Mouse (Mus musculus) adrenal gland, postnatal 36 days (tissue): ENCODE results near the gene Pah. TPM values are rescaled to one million over a fixed set of nuclear protein-coding genes. Genes with fewer than 3 reads are reported as not detected.

ENCODE experiments used
- DNase-seq, 2 experiments: peaks; one replicate each; pipeline ENCODE4 v3.0.0; 2021; ENCODE audit warnings: mixed read lengths in 1 of 2
- long read RNA-seq, 2 experiments: library from polyadenylated mRNA; stranded (forward); transcript quantifications; one replicate each; pipeline ENCODE4 v2.0.0; 2021; ENCODE audit warnings: borderline sequencing depth in 2 of 2
- total RNA-seq, 2 experiments: library from RNA; stranded (reverse); gene quantifications; 2 replicates each; pipeline ENCODE4 v1.2.3; 2021

Gene Pah
- 1 to 10 TPM in 1 of 2 experiments, not detected in 1; 1.1 TPM for total RNA-seq
- long read RNA-seq, experiment 1: 0 reads
- long read RNA-seq, experiment 2, partial matches to known transcripts: 0 of 1 reads
- long read RNA-seq, experiment 2, other reads (novel, unspliced or antisense): 0 of 1 reads

DNA sequence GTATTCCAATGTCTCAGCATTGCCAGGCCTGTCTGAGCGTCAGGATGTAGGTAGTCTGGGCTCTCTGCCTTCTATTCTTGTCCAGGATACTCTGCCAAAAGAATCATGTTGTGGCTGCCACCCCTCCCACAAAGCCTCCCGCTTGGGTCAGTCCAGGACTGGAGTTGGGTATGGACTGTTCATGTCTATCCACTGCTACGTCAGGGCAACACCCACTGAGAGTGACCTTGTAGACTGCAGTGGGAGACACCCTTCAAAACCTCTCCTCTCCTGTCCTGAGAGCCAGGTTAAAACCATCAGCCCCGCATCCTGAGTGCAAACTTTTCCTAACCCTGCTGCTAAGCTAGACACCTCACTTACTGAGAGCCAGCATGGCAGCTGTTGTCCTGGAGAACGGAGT lies at the start of gene Pah:
Gene Pah (plus strand): TSS at position 150 of the 400 bp plus-strand sequence.
- peak in 1 of 2 experiments; percentile 7 for DNase-seq

DNA sequence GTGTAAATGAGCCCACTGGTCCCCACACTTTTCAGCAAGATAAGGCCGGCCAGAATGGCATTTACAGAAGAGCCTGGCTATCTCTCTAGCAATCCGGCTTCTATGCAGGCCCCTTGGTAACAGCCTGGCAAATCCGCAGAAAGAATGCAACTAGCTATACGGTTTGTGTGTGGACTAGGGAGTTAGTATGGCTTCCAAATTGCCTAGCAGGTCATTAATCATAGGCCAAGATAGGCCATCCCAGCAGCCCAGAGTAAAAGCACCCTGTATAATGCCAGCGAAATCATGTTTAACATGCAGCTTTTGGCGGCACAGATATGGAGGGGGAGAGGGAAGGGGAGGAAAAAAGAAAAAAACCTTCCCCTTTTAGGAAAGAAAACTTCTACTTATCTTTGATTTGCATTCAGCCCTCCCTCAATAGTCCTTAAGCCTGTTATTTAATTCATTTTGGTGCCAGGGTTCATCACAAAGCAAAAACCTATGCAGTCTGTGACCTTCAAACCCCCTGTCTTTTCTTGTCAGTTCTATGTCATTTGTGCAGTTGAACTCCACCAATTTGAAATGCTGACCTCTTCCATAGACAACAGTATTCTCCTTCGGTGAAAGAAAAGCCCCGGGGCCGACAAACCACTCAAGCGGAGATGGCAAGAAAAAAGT lies 48.0 kb upstream of the Pah start:
- no peak for DNase-seq

DNA sequence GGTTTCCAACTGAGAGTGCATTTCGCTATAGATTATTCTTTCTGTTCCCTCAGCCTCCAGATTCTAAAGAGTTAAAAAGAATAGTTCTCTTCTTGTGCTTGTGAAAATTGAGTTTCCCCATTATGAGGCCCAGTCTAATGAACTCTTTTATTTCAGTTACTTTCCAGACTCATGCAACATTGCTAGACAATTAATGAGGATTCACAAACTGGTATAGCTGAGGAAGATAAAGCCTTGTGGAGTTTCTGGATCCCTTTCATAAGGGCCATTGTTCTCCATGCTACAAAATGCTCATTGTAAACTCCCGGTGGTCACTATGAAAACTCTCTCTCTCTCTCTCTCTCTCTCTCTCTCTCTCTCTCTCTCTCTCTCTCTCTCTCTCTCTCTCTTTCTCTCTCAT lies 46.6 kb upstream of the Pah start:
- DNase-seq: no peak

DNA sequence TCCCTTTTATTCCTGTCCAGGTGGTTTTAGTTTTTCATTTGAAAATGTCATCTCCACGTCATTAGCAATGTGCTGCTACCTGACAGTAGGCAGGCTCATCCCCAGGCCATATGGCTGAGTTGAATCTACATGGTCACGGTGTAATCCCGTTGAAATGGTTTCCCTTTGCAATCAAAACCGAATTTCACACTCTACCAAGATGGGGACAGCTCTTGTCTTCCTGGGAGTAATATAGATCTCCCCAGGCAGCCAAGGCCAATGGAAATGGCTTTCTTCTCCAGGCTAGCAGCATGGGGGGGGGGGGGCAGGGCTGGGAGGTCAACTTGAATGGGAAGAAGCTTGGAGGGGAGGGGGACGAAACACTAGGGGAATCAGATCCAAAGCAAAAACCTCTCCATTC lies 43.7 kb upstream of the Pah start:
- no peak for DNase-seq

DNA sequence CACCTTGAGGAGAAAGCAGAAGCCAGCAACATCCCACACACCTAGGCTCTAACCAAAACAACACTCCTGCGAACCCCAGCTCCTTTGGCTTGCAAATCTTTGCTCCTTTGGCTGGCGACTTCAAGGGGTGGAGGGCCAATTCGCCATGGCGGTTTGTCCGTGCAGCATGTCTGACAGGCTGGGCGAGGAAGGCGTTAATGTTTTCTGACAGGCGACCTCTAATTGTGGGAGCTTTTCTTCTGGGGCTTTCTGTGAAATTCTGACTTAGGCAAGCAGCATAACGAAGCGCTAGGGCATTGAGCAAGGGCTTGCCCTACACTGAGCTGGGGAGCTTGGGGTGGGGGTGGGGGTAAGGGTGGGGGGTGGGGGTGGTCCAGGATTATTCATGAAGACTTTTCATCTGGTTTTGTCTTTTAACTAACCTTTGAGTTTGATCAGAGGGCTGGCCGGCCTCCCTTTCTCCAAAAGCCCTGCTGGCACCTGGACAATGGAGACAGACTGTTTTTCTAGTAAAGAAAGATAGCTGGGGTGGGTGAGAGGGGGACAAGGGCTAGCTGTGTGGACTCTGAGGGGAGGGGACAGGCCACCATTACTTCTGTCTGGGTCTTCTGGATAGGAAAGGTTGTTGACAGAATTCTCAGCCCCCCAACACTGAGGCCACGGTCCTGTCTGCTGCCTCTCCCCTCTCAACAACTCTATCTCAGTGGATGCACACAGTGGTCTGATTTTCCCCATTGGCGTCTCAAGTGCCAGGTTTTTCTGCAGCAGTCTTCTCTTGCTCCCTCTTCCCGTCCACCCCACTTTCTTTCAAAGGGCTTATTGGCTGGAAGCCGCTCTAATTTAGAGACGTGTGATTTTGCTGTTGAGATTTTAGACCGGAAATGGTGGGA lies 36.5 kb upstream of the Pah start:
- no peak for DNase-seq

DNA sequence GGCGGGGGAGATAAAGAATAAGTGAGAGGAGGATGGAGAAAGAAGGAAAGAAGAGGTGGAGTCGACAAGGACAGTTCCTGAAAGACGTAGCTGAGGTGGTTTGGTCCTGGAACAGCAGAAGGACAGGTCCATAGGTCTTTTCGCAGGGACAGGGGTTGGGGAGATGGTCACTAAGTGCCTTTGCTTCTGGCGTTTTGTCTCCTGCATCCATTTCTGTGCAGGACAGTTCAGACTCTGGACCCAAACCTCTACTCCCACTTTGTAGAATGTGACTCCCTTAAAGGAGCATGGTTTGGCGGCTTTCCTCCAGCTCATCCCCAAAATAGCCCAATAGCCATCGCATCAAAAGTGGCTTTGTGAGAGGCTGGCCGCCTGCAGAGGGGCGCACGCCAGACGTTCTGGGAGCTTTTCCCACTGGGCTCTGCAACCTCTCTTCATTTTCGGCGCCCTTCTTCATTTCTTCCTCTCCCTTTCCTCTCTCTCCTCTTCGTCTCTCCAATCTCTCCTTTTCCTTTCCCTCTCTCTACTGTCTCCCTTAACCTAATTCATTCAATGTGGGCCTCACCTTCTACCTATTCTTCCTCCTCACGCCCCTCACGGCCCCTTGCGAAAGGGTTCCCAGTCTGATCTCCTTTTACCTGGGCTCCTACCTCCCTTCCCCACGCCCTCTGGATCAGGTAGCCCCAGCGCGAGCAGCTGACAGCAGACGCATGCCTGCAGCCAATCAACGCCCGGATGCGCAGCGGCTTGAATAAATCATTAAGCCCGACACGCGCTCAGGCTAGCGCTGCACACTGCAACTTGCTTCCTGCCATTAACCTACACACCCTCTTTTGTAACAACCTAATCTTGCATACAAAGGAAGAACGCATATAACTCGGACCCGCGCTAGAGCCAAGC lies 35.6 kb upstream of the Pah start:
- no peak for DNase-seq

DNA sequence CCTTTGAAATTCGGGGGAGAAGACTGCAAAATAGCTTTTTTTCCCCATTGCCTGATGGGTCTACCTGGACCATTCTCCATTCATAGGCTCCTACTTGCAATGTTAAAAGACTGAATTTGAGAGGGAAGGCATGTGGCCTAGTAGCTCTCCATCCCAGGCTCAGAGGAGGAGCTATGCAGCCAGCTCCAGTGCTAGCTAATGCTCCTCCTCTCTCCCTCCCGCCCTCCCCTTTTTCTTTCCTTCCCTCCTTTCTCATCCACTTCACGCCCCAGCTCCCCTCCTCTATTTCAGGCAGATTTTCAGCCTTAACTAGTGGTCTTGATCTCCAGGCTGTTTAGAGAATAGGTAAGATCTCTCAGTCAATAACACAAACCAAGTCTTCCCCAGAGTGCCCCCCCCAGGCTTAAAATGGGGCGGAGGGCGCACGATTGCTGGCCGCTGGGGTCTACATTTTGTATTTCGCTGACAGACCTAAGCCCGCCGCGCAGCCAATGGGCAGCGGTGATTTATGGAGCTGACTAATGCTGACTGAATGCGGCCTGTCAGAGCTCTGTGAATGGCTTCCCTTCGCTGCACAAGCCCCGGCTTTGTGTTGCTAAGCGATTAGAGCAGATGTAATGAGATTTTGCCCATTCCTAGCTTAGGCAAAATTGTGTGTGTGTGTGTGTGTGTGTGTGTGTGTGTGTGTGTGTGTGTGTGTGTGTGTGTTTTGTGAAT lies 33.0 kb upstream of the Pah start:
- DNase-seq: peak; percentile 66 to 69

DNA sequence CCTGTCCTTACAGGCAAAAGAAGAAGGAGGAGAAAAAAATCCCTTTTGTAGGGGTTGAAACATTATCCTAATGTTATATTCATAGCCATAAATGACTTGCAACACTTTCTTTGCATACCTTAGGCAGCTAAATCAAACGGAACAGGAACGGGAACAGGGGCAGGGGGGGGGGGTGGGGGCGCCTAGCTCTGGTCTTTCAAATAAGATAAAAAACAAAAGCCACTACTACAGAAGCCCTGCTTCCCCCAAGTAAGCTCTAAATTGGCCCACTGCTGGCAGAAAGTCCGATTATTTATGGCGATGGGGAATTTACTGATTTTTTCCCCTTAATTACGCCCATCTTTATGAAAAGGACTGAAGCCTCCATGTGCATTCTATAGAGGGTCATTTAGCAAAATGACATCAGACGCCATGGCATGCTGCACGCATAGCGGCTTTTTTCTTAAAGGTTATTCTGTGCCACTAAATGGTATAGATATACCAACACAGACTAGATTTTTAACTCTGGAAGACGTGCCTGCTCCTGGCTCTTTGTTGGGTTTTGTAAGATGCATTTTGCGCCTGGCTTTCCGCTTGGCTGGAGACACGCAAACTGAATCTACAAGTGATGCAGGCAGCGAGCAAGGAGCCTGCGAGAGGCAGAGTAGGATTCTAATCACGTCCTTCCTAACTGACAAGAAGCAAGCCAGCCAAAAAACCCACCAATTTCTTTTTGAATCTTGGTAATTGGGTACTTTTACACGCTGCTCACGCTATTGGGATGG lies 32.2 kb upstream of the Pah start:
- no peak for DNase-seq

DNA sequence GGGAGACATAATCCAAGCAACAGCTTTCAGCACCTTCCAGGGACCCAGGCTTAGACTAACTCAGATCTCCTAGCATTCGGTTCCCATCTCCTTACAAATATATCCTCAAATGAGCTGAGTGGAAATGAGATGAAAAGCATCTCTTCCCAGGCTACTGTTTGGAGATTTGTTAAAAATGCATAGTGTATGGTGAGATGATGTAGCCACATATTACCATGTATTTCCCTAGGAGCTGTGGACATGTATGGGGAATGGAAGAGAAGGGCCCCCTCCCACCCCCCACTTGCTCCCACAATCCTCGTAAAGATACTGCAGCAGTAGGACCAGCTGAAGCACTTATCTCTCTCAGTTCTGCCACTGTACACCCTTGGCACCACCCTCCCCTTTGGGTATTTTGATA lies 31.3 kb upstream of the Pah start:
- DNase-seq: no peak

DNA sequence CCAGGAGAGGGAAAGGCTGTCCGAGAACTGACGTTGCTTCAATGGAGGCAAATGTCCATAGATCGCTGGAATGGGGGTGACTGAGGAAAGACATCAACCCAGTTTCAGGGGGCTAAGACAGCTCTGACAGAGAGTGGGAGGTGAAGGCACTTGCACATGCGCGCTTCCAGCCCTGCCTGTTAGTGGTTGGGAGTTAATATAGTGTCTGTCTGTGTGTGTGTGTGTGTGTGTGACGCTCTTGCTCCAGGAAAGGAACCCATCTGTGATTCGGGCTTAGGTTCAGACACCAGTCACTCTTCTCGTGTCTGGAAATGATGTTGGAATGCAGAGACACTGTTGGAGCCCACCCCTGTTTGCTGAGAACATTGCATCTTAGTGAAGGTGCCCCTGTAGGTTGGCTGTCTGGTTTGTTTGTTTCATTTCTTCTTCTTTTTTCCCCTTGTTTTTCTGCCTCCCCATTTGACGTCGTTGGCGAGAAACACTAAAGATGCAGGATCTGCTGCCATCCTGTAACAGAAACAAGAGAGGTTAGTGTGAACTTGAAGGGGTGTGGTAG lies 30.0 kb upstream of the Pah start:
- DNase-seq: no peak

DNA sequence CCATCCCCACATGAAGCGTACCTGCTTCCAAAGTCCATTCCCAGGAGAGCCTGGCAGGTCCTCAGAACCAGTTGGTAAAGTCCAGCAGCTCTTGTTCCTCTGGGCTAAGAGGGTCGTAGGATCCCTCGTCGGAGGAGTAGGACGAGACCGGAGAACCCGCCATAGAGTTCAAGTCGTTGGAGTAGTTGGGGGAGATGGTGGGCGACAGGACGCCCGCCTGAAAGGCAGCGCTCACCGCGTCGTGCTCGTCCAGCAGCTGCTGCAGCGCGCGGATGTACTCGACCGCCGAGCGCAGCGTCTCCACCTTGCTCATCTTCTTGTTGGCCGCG lies 29.3 kb upstream of the Pah start:
- no peak for DNase-seq

DNA sequence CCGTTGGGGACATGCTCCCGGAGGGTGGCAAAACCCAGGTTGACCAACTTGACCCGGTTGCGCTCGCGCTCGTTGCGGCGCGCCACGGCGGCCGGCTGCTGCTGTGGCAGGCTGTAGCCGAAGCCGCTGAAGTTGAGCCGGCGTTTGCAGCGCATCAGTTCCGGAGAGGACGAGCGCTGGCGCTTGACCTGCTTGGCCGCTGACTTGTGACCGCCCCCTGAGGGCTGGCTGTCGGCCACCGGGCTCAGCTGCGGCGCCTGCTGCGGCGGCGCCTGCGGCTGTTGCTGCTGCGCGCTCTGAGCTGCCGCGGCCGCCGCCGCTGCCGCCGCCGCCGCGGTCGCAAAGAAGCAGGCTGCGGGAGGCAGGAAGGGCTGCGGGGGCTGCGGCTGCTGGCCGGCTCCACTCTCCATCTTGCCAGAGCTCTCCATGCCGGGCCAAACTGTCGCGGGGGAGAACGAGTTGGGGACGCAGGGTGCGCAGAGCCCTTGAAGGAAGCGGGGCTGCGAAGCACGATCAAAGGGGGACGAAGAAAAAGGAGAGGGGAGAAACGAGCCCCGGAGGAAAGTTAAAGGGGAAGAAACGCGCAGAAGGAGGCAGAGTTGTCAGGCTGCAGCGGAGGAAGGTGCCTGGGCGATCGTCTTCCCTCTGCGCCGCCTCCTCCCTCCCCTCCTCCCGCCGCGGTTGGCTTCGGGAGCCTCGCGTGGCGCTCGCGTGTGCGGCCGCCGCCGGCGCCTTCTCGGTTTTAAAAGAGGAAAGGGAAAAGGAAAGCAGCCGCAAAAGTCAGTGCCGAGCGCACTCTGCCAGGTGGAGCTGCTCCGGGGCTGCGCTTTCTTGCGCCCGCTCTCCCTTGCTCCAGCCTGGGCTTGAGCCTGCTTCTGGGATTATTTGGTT lies 28.7 kb upstream of the Pah start:
- DNase-seq: peak; percentile 77

DNA sequence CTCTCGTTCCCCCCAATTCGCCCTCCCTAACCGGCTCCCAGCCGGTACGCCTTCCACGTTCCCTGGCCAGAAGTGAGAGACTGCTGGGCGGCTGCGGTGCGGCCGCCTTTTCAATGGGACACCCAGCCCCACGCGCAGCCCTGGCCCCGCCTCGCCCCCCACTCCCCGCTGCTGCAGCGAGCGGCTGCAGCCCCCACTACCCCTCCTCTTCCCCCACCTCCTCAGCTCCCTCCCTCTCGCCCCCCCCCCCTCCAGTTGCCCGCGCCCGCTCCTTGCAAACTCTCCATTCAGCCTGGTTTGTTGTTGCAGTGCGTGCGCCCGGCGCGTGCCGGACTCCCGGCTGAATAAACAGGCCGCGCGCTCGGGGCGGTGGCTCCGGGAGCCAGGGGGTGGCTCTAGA lies 28.0 kb upstream of the Pah start, which contains the start of gene Ascl1:
Gene Ascl1 (minus strand): TSS at position 85 of the 400 bp plus-strand sequence.
- DNase-seq: peak; percentile 15 to 19

DNA sequence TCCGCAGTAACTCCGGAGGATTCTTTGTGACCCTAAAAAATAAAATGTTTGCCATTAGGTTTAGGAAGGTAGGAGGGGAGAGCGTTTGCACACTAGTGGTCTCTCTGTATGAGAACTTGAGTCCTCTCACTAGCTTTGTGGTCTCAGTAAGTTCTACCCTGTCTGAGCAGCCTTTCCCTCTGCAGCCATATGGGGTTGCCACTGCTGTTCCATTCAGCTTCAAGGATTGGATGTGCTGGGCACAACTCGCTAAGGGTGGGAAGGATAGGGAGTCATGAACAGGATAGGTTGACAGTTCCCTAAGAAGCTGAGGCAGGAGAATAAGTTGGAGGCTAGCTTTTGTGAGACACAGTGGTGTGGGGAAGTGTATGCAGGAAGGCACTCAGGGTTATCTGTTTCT lies 27.4 kb upstream of the Pah start:
- DNase-seq: no peak

DNA sequence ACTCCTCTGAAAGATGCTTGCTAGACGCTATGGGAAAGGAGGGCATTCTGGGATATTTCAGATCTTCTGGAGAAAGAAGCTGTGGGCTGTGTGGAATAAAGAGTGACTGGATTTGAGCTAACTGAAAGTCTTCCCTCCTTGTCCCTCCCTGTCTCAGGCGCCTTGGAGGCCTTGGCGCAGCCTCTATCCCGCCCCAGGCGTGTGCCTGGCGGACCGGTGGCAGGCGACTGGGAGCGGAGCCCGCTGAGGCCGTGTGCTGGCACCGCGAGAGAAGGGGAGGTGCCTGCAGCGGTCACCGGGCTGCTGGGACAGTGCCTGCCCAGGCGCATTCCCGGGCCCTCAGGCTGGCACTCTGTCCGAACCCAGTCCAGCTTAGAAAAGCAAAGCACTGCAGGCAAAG lies 27.0 kb upstream of the Pah start:
- DNase-seq: peak; percentile 75 to 76

DNA sequence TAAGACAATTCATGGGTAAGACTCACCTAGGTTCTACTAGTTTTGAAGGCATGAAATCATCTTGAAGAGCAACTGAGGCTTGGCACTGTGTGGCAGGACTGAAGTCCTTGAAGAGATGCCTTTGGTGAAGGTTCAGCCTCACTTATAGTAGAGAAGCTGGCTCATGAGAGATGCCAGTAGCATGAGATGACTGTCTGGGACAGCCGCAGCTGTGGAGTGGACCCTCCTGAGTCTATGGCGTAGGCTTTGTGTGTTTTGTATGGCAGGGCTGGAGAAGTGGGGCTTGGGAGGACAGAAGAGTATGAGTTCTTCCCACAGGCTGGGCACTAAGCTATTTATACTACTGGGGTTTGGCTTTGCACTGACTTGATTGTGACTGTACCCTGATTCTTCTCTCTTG lies 24.5 kb upstream of the Pah start:
- DNase-seq: no peak

DNA sequence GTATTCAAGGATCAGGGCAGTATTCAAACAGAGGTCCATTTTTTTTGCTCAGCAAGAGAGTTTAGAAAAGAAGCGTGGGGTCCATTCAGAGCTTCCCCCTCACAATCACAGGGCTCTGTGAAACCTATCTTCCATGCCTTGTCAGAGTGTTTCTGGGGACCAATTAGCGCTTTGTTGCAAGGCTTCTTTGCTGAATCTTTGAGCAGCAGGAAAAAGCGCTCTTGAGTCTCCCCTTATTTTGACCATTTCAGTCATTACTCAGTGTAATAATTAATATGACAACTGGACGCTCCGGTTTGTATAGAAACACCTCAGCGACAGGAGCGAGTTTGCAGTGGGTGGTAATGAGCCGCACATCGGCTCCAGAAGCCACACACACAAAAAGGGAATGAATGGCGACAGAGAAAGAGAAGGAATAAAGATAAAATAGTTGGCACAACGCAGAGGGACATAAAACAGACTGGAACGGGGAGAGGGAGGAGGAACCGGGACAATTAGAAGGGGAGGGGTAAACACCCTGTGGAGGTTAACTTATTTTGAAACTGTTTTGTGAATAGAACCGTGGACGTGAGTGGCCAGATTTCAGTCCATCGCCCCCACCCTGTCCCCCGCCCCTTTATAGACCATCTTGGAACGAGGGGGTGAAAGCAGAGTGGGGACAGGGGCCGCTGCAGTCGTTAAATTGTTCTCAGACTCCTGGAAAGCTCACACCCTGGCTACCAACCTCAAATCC lies 20.5 kb upstream of the Pah start:
- DNase-seq: no peak

DNA sequence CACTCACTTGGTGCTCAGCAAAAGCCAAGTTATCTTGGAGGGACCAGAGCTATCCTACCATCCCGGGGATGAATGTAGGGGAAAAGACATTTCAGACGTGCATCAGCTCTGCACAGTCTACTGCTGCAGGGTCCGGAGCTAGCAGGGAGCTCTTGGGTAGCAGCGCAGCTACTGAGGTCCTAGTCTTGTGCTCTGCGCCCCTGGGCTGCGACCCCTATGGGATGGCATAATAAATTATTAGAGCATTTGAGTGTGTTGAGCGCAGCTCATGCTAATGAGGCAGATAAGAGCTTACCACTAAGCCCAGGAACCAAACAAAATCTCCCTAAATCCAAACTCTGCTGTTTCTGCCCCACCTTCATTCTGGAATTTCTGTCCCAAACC lies 19.9 kb upstream of the Pah start:
- no peak for DNase-seq

DNA sequence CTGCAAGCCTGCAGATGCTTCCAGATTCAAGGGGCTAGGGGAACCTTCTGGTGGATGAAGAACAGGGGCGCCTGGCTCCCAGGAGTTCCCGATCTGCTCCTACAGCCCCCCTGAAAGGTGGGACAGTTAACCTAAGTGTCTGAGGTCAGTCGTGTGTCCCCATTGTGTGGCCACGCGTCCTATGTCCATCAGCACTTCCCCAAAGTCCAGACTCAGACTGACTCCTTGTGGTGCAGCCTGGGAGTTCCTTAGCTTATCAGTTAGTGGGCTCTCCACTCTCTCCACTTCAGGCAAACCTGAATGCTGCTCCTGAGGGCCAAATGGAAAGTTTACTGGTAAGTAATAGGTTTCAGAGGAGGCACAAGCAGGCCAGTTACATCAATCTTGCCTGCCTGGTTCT lies 19.3 kb upstream of the Pah start:
- DNase-seq: no peak
